Mouse (Mus musculus) spleen, postnatal 36 days (tissue): Measurements from ENCODE around the gene Tmem114.

ENCODE experiments used
- DNase-seq, 2 experiments: peaks; one replicate each; pipeline ENCODE4 v3.0.0; 2022; ENCODE audit warnings: low spot score in 2 of 2, mixed read lengths in 1 of 2

The Tmem114 gene

DNA sequence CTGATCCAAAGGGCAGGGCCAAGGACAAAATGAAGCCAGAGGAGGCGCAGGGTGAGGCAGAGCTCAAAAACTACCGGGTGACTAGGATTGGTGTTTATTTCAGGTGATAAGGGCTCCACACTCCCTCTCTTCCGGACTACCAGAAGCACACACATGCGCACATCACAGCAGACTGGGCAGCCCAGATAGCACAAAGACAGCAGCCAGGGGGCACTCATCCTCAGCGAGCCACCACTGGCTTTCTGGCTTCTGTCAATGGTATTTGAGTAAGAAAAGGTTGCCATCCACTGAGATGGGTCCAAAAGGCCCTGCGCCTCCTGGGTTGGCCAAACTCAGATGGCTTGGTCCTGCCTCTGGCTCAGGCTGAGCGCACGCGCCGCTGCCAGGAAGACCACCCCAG is 15.7 kb downstream of the Tmem114 start:
- no peak for DNase-seq

GRCm38 (mm10) chr16:8406708-8407107 is 18.2 kb downstream of the Tmem114 start:
- DNase-seq = peak; percentile 14 to 40

DNA sequence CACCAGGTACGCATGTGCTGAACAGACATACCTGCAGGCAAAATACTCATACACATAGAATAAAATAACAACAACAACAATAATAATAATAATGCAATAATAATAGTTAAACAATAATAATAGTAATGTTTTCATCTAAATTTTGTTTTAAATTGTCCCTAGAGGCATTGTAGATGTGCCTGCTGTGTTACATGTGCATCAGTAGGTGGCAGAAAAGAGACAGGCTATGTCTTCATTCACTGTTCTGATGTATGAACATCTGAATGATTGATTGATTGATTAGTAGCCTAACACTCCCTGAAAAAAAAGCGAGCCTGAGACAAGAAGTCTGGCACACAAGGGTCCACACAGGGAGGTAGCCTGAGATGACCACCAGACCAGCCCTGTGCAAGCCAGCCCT is 22.3 kb downstream of the Tmem114 start:
- no peak for DNase-seq

GRCm38 (mm10) chr16:8401171-8401955 is 23.6 kb downstream of the Tmem114 start:
- DNase-seq = no peak

DNA sequence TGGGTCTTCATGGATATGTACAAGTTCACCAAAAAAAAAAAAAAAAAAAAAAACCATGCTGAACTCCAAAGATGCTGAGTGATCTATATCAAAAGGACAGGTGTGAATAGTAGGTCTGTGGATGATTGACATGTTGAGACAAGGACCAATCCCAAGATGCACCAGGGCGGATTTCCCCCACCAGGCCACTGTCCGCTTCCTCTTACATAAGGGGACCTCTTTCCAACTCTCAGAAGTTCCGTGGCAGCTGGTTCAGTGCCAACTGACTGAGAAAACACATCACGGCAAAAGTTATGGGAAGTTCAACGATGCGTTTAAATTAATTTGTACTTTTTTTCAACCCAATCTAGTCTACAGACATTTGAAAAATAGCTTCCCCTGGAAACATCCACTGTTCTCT is 25.1 kb downstream of the Tmem114 start:
- no peak for DNase-seq

DNA sequence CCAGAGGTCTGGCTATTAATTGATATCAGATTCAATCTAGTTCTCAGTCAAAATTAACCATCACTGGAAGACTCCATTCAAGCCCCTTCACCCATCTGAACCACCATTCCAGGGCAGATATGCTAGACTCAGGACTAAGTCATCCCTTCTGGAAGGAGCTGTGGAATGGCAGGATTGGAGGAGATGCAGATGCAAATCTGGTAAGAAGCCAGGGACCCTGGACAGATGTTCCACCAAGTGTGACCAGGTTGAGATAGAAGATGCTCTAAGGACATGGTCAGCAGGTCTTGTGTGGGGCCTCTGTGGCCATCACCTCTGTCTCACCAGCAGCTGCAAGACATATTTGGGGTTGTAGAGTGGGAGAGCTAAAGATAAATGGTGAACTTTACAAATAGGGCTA is 30.0 kb downstream of the Tmem114 start:
- no peak for DNase-seq

DNA sequence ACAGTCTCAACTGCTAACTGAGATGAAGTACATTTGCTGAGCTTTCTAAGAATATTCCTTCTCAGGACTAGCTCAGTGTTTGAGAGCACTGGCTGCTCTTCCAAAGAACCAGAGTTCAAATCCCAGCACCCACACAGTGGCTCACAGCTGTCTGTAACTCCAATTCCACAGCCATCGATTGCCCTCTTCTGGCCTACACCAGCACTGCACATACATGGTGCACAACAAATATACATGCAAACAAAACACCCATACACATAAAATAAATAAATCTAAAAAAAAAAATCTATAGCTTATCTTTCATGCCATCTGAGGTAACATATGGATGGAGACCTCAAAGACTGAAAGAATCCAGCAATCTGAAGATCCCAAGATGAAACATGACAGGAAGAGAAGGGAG is 36.4 kb downstream of the Tmem114 start:
- DNase-seq = no peak

DNA sequence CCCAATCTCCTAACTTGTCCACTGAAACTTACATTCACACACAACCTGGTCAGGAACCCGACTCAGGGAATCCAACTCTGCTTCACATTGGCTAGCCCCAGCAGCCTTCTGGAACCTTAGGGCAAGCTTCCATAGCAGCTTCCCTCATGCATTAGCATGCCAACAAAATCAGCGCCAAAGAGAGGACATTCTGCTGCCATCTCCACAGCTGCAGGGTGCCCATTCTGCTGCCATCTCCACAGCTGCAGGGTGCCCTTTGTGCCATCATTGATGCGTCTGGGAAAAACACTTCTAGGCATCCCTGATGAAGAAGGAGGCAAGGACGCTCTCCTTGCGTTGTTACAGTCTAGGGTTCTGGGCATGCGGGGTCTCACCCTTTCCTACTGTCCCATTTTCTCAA is 38.5 kb downstream of the Tmem114 start:
- DNase-seq = no peak

DNA sequence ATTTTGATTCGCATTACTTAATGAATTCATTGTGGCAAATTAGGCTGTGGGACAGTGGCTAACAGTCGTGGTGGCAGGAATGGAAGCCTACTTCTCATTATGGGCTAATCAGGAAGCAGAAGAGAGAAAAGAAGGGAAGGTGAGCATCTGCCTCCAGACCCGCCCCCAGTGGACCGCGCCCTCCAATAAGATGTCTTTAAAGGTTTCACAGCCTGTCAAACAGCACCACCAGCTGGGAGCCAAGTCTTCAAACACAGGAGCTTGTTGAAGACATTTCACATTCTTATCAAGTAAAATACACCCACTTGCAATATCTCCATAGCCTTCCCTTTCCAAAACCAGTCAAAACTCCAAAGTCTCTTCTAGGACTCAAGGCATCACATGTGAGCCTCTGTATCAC is 39.3 kb downstream of the Tmem114 start:
- no peak for DNase-seq

GRCm38 (mm10) chr16:8384772-8385171 is 40.2 kb downstream of the Tmem114 start:
- DNase-seq = no peak

DNA sequence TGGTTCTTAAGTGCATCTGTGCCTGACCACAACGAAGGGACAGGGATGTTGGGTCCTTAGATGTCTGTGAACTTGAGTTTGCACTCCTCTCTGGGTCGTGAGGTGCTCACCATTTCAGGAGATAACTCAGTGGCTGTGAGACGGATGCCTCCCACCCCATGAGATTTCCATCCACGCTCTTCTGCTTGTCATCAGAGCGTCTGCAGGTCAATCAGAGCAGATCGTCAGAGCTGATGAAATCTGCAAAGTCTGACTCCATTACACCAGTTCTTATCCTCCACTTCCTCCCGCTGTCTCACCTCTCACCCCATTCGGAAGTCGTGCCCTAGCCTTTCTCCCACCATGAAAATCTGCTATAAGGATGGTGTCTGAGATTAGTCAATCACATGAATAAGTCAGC is 41.5 kb downstream of the Tmem114 start:
- DNase-seq = no peak

- DNase-seq = no peak
Observed at GRCm38 (mm10) chr16:8363066-8363465, 61.9 kb downstream of the Tmem114 start.
